Mouse (Mus musculus) bone marrow macrophage, adult 2 months (primary cell): ENCODE results near the gene Cldn1.

Source experiments
- CTCF ChIP-seq: IDR thresholded peaks from 2 replicates; pipeline ENCODE4 v1.5.1; 2012; ENCODE audit warnings: low read depth, mild to moderate bottlenecking, low read length, moderate library complexity
- POLR2A ChIP-seq: IDR thresholded peaks from 2 replicates; pipeline ENCODE4 v1.6.1; 2012; ENCODE audit warnings: mild to moderate bottlenecking, low read depth, low read length, borderline replicate concordance

DNA sequence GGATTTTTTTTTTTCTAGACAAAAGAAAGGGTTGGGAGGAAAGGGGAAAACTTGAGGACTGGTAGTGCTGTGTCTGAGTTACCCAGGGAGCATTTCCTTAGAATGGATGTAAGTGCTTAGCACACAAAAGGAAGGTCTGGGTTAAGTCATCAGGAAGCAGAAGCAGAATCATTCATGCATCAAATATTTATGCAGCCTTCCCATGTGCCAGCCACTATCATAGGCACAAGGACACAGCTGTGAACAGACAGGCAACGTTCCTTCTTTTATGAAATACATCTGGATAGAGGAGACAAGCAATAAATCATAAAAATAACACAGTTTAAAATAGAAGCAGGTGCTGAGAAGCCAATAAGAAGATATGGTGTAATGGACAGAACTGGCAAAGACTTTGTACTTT, 32.4 kb upstream of the Cldn1 start:
- TF ChIP-seq CTCF = no peak
- no peak for TF ChIP-seq POLR2A
